Mouse (Mus musculus): ENCODE data around the gene Rhoa. TPM values are rescaled to one million over a fixed set of nuclear protein-coding genes. Genes with fewer than 3 reads are reported as not detected.
"Not testable (repeated sequence)": the region's sequence is repeated elsewhere in the genome, so short reads cannot be mapped to it uniquely, and the experiment has no call there.

Rhoa gene
- 100 to 1,000 TPM; 356 to 357 TPM for total RNA-seq (2021)
- long read RNA-seq, experiment 1, transcript Rhoa-201 (6 exons, 2,197 nt): major isoform, 196 of 211 reads
- long read RNA-seq, experiment 1, transcript Rhoa-205 (6 exons, 852 nt): minor isoform, 7 of 211 reads
- long read RNA-seq, experiment 1, partial matches to known transcripts: 1 of 211 reads
- long read RNA-seq, experiment 1, other reads (novel, unspliced or antisense): 6 of 211 reads
- long read RNA-seq, experiment 2, transcript Rhoa-205 (6 exons, 852 nt): minor isoform, 12 of 535 reads
- long read RNA-seq, experiment 2, transcript Rhoa-202 (3 exons, 667 nt): minor isoform, 5 of 535 reads
- long read RNA-seq, experiment 2, transcript Rhoa-201 (6 exons, 2,197 nt): major isoform, 486 of 535 reads
- long read RNA-seq, experiment 2, partial matches to known transcripts: 10 of 535 reads
- long read RNA-seq, experiment 2, other reads (novel, unspliced or antisense): 22 of 535 reads

DNA sequence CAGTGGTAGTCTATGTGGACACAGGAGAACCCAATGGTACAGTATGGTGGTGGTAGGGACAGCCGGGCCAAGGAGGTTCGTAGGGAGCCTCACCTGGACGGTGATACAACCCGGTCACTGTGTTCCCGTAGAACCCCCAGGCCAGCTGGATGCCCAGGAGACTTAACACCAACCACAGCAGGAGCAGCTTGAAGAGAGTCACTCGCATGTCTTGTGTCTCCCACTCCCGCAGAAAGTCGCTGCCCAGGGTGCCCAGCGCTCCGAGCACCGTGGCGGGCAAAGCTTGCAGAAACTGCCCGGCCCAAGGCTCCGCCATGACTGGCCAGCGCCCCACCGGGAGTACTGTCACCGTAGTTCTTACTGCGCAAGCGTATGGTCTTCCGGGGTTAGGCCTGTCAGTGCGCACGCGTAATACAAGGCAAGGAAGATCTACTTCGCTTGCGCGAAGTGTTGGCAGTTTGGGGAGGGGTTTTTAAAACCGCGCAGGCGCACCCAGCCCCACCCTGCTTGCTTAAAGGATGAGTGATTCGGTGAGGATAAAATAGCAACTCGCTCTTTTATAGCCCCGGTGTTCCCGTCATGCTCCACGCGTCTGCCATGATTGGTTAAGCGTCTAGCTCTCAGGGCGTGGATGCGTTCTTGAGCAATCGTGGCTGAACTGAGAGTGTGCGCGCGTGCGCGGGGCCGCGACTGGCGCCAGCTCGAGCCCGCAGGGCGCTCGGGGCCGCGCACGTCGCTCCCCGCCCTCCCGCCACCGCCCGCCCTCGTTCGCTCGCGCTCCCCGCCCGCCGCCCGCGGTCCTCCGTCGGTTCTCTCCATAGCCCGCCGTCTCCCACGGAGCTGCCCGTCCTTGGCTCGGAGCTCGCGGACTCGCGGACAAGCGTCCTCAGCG, at the start of gene Rhoa, which contains the start of gene Tcta:
TSS of gene Rhoa (plus strand) at position 501 of the 892 bp plus-strand sequence.
TSS of gene Tcta (minus strand) at position 532 of the 892 bp plus-strand sequence.
- peak; percentile 90 to 96 for DNase-seq (ENCODE audit: low spot score in 2 of 2)

DNA sequence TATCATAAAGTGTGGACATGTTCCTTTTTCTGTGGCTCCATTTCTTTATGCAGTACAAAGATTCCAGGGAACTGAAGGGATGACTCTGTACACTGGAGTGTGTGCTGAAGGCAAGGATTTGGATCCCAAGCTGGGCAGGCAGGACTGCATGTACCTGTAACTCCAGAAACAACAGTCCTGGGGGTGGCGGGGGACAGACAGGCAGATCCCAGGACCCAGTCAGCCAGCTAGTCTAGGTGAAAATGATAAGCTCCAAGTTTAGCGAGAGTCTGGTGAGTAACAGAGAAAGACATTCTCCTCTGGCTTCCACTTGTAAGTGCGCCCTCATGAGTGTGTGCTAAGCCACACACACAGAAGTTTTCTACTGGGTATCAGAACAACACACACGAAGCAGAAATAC, 45.4 kb upstream of the Rhoa start:
- DNase-seq (ENCODE audit: low spot score in 2 of 2): no peak

DNA sequence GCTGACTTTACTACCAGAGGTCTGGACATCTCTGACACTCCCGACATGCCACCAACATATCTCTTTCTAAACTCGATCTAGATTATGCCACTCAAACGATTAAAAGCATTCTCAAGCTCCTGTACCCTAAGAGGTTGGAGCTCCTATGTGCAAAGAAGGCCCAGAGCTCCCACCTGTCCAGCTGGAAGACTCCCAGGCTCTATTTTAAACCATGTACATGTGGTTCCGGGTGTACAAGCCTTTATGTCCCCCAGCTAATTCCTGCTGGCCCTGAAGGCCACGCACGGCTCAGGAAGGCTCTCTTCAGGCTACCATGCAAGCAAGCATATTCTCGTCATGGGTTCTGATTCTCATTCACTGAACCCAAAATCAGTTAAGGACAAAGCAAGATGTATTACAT, 44.1 kb upstream of the Rhoa start:
- DNase-seq (ENCODE audit: low spot score in 2 of 2): no peak

DNA sequence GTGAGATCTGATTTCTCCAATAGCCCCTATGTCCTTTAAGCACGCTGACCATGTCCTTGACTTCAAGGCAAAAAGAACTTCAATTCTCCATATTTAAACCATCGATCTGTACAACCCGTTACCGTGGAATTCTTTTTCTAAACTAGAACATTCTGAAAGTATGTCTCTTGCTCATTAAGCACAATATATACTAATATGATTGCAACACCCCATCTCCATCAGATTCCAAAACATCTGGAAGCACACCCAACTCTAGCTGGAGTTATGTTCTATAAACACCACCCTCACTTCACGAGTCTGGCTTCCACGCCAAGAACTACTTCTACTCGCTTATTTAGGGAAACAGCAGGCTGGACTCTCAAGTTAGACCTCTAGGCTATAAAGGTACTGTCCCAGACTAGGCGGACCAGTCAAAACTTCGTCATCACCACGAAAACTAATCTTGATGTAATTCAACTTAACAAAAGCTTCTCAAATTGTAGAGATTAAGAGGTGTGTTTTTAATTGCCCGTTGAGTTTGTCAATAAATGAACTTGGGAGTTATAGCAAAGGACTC, 43.4 kb upstream of the Rhoa start:
- no peak for DNase-seq (ENCODE audit: low spot score in 2 of 2)

DNA sequence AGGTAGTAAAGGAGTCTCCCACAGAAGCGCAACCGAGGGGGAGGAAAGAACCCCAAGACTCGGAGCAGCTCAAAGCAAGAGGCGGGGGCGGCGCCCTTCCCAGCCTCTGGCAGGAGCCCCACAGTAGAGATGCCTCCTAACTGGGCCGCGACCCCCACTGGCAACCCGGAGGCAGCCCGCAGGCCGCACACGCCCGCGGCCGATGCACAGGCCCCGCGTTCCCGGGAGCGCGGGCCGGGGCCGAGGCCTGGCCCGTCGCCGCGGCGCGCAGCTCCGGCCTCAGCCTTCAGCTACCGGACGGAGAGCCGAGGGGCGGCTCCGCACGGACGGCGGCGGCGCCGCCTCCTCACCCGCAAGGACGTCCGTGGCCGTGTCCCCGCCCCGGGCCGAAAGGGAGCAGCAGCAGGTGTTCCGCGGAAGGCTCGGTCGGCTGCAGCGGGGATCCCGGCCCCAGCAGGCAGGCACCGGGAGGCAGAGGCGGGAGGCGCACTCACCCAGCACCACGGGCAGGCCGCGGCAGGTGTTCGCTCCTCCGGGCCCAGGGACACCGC, 42.7 kb upstream of the Rhoa start:
- peak in 1 of 2 experiments; percentile 18 for DNase-seq (ENCODE audit: low spot score in 2 of 2)

DNA sequence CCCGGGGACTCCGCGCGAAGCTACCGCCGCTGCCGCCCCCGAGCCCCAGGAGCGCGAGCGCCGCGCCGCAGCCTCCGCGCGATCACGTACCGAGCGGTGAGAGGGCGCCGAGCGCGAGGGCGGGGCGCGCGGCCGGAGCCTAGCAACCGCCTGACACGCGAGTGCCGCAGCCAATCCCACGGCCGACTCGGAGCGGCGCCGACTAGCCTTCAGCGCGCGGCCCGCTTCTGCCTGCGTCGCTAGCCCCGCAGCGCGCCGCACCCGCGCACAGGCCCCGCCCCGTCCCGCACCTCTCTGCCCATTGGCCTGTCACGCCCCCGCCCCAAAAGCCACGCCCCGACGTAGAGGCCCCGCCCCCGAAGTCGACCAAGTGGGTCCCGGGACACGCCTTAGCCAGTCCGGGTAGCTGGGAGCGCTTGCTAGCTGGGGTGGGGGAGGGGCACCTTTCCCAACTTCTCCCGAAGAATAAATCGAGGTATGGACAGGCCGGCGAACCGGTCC, 42.2 kb upstream of the Rhoa start, which contains the start of gene Dag1:
TSS of gene Dag1 (minus strand) at position 269 of the 501 bp plus-strand sequence.
- peak; percentile 99 for DNase-seq (ENCODE audit: low spot score in 2 of 2)

DNA sequence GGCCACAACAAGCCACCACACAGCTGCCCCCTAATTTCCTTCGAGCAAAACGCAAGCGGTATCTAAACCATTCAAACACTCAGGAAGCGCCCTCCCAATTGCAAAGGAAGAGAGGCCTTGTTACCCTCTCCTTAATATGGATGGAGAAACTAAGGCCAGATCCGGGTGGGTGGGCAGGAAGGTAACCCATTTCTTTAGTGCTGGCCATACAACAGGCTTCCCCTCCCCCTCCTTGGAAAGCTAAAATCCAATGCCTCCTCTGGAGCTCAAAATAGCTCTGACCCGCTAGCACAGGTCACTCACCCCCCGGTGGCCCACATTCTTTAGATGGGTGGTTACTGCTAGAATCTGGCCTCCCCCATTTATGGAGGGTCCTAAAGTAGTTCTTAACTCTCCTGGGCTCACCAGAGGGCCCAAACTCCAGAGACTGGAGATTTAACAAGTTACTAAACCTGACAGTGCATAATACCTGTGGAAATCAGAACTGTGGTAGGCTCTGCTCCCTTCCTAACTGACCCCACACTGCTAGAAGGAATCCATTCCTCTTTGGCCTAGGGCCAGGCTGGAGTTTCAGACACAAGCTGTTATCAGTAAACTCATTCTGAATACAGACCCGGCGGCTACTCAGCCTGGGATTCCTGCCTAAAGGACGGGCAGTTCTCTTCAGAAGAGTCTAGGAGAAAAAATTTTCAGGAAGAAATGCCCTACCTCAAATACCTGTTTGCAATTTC, 41.6 kb upstream of the Rhoa start:
- peak; percentile 34 to 44 for DNase-seq (ENCODE audit: low spot score in 2 of 2)

DNA sequence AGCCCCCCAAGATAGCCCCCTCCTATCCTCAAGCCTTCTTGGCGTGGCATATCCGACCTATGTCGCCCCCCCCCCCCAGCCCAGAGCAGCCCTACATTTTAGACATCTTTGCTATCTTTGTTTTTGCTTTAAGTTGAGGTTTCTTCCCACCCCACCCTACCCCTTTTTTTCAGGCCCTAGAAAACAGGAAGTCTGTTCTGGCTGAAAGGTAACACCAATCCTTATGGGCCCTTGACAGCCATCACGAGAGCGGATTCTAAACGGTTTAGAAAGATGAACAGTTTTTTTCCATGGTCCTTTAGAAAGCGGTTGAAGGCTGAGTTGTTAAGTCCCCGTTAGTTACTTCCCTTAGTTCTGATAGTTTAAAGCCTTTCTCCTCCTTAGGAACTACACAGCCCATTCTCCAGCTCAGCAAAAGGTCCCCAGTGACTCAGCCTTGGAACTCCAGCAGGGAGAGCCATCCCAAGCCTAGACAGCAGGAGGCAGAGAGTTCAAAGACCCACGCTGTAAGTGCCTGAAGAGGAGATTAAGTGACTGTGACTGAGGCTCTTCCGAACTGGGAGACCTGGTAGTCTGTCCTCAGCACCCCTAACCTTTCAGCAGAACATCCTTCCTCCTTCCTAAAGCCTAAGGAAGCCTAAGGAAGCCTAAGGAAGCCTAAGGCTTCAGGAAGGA, 39.5 kb upstream of the Rhoa start:
- no peak for DNase-seq (ENCODE audit: low spot score in 2 of 2)

DNA sequence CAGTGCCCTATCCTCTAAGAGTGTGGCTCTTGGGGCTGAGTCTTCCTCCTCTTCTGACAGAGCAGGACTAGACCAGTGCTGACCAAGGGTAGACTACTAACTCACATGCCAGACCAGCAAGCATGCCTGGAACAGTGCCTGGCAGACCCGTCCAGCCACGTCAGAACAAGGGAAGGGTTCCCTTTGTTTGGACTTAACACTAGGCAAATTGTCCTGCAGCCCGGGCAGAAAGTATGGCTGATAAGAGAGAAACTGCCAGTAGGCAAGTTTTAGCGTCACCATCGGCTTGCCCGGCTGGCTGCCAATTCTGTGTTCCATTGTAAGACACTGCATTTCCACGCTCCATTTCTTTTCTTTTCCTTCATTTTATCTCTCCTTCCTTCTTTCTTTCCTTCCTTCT, 38.2 kb upstream of the Rhoa start:
- DNase-seq (ENCODE audit: low spot score in 2 of 2): no peak

DNA sequence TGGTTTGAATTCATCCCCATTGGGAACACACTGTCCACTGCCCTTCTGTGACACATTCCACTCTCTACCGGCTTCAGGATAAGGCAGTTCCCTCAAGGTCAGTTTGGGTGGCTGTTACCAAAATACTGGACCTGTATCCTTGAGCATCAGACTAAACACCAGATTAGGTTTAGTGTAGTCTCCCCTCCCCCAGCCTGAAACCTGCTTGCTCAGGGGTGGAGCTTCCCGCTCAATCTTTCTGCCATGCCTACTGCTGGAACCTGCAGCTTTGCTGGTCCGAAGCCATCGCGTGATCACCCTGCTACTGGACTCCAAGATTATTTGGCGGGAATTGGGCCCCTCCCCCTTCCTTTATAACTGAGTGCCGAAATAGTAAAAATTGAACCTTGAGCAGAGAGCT, 37.2 kb upstream of the Rhoa start:
- DNase-seq (ENCODE audit: low spot score in 2 of 2): not testable (repeated sequence)

DNA sequence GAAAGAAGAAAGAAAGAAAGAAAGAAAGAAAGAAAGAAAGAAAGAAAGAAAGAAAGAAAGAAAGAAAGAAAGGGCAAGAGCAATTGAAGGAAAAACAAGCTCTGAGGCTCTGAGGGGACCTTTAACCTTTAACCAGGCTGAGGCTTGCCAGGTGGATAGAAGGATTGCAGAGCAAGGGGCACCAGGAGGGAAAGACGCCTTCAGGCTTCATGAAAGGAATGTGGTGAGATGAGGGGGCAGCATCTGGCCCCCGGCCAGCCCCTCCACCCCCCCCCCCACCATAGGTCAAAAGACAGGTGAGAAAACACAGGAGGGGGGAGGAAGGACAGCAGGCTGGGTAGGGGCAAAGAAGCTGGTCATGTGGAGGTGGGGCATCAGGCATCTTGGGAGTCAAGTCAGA, 34.0 kb upstream of the Rhoa start:
- DNase-seq (ENCODE audit: low spot score in 2 of 2): no peak

DNA sequence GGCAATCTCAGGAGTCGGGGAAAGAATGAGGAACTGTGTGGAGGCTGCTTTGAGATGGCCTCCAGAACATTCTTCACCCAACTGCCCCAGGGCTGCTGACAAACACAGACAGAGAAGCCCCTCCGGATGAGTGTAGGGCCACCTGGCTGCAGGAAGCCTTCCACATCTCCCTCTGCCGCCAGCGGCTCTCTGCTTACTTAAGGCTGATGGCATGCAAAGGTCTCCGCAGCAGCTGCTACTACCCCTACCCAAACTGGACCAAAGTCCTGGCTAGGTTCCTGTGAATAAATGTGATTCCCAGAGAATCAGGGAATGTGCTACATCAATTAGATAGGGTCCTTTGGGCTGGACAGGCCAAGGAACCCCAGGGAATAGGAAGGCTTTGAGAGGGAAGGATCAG, 33.2 kb upstream of the Rhoa start:
- DNase-seq (ENCODE audit: low spot score in 2 of 2): no peak

DNA sequence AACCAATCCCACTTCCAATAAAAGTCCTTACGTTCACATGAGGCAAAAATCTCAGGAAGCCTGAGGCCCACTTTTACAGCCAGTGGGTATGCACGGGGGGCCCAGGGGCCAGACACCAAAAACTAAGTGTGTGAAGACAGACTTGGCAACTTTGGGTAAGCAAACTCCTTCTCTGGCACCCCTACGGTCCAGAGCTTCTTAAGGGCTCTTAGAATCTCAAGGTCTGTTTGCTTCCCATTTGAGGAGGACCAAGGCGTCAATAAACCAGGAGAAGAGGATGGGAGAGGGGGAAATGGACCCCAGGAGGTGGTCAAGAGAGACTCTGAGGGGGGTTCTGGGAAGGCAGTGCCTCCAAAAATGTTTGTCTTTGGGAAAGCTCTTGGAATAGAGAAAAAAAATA, 32.4 kb upstream of the Rhoa start:
- DNase-seq (ENCODE audit: low spot score in 2 of 2): no peak

DNA sequence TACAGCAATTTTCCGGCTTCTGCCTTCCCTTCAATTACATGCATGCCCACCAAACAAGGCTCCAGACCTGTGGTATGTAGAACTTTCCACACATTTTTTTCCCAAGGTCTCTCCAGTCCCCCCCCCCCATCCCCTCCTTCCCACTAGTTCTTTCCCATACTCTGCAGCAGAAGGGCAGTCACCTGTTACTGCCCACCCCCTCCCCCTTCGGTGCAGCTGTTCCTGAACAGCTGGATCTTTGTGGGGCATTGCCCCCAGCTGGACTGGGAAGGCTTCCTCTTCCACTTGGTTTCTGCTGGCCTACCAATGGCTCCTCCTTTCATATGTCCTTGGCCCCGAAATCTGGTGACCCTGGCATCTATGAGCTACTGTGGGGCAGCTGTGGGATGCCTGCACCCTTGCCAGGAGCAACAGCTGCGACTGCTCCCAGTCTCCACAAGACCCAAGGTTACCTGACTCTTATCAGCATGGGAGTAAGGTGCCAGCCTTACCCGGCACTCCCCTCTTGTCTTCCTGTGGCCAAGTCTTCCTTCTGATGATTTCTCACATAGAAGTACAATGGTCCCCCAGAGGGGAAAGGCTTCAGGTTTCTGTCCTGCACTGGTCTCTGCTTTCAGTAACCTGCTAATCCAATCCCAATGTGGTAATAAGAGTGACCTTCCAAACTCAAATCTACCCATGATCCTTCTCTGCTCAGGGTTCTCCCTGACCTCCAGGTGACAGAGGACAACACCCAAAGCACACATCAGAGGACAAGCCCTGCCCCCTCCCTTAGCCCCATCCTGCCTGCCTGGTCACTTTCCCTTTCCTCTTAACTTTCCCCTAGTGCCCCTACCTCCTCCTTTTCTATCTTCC, 31.2 kb upstream of the Rhoa start:
- peak in 1 of 2 experiments; percentile 42 for DNase-seq (ENCODE audit: low spot score in 2 of 2)

DNA sequence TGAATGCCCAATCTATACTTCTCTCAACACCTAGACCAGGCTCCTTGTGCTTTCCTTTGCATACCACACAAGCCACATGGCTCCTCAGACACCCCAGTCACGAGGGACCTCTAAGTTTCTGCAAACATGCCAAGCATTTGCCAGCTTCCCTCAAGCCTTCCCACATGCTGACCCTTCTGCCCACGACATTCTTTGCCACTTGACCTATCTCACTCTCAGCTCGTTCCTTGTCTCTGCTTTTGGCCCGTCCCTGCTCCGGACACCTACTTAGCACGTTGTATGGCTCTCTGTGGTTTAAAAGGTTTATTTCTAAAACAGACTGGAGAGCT, 30.6 kb upstream of the Rhoa start:
- DNase-seq (ENCODE audit: low spot score in 2 of 2): no peak

DNA sequence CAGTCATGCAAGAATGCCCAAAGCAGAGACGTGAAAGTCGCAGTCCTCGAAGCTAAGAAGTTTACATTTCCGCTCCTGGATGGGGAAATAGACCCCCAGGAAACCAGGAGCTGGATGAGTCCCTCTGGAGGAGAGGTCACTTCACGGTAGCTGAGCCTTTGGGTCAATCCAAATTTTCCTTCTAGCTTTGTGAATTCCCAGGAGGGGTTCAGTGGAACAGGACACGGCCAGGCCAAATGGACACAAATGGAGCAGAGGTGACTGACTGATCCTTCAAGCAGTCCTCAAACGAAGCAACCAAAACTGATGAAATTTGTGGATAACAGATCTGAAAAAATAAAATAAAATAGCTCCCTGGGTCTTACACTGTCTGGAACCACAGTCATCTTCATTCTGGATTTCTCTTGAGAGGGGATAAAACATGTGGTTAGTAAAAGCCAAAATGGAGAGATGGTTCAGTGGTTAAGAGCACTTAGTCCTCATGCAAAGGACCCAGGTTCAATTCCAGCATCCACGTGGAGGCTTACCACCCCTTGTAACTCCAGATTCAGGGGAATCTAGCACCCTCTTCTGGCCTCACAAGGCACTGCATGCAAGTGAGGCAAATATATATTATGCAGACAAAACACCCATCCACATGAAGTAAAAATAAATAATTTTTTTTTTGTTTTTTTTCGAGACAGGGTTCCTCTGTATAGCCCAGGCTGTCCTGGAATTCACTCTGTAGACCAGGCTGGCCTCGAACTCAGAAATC, 27.1 kb upstream of the Rhoa start:
- DNase-seq (ENCODE audit: low spot score in 2 of 2): peak; percentile 42 to 47

DNA sequence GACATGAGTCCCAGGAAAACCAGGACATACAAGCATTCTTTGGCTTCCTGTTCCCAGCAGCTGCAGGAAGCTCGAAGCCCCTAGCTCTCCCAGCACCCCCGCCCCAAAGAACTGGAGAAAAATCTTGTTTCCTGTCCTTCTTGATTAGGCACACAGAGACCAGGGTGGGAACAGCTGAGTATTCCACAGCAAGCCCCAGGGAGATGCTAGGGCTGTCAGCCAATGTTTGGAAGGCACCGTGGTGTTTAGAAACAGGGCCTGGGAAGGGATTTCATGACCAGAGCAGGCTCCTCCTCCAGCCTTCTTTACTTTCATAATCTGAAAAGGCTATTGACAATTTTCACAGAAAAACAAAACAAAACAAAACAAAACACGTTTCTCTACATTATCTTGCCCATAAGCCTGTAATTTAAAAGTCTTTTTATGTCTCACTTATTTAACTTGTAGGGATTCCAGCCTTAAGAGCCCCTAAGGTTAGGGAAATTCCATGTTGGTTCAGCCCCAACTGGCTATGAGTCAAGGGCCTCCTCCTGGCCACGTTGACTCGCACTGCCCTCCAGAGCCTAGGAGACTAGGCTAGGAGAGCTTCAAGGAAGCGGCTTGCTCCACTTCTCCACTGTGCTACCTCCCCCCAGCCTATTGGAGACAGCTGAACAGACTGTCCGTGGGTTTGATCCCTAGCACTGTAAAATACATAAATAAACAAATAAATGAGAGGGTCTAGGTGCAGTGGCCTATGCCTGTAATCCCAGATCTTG, 25.7 kb upstream of the Rhoa start:
- DNase-seq (ENCODE audit: low spot score in 2 of 2): peak; percentile 45 to 52
